Mouse (Mus musculus) heart, embryonic 14.5 days (tissue): ENCODE data around the gene Nkx2-3. TPM values are rescaled to one million over a fixed set of nuclear protein-coding genes. Genes with fewer than 3 reads are reported as not detected.
A peak's percentile ranks its signal among the peaks of the same experiment; 100 is the strongest.

Source experiments
- ATAC-seq: fragments of 200-750 bp; cut with Nextera tagmentation; 2 replicates; pipeline ENCODE4 v1.8.0; 2017; ENCODE audit warnings: low read depth, moderate TSS enrichment; ENCODE audit not compliant: insufficient number of reproducible peaks, insufficient read depth, low FRiP score
- H3K27ac ChIP-seq, 2 experiments: fragments of 200-500 bp in 1 of 2; fragments of 300-500 bp in 1 of 2; sonication (generic) in 1 of 2; replicated peaks in 1 of 2; 2 replicates each; pipeline ENCODE4 v1.5.1; 2012 to 2014; ENCODE audit warnings: low read depth in 2 of 2, low read length in 2 of 2, control low read depth in 1 of 2, mild to moderate bottlenecking in 1 of 2, mixed read lengths in 1 of 2; ENCODE audit not compliant: control insufficient read depth in 1 of 2, insufficient read depth in 1 of 2
- H3K27me3 ChIP-seq: fragments of 300-500 bp; sonication (generic); 2 replicates; pipeline ENCODE4 v1.6.1; 2014; ENCODE audit warnings: mild to moderate bottlenecking, low read length, control low read depth; ENCODE audit not compliant: control insufficient read depth, insufficient read depth
- H3K36me3 ChIP-seq: fragments of 300-500 bp; sonication (generic); 2 replicates; pipeline ENCODE4 v1.6.1; 2014; ENCODE audit warnings: mild to moderate bottlenecking, control low read depth, low read length, mixed read lengths; ENCODE audit not compliant: control insufficient read depth, insufficient read depth
- H3K4me1 ChIP-seq, 2 experiments: fragments of 200-500 bp in 1 of 2; fragments of 300-500 bp in 1 of 2; sonication (generic) in 1 of 2; 2 replicates each; pipeline ENCODE4 v1.6.1; 2012 to 2014; ENCODE audit warnings: low read length in 2 of 2, control low read depth in 1 of 2, mixed read lengths in 1 of 2; ENCODE audit not compliant: control insufficient read depth in 2 of 2, insufficient read depth in 2 of 2
- H3K4me2 ChIP-seq: fragments of 300-500 bp; sonication (generic); 2 replicates; pipeline ENCODE4 v1.6.1; 2014; ENCODE audit warnings: mild to moderate bottlenecking, low read length
- H3K4me3 ChIP-seq, 2 experiments: fragments of 200-500 bp in 1 of 2; fragments of 300-500 bp in 1 of 2; sonication (generic) in 1 of 2; 2 replicates each; pipeline ENCODE4 v1.5.1; 2012 to 2014; ENCODE audit warnings: low read length in 2 of 2, mild to moderate bottlenecking in 2 of 2, control low read depth in 1 of 2, low read depth in 1 of 2, moderate library complexity in 1 of 2; ENCODE audit not compliant: control insufficient read depth in 1 of 2, insufficient read depth in 1 of 2
- H3K9ac ChIP-seq: fragments of 300-500 bp; sonication (generic); 2 replicates; pipeline ENCODE4 v1.6.1; 2014; ENCODE audit warnings: mild to moderate bottlenecking, low read length
- H3K9me3 ChIP-seq: fragments of 300-500 bp; sonication (generic); 2 replicates; pipeline ENCODE4 v1.6.1; 2016; ENCODE audit warnings: low read length, control low read depth; ENCODE audit not compliant: control insufficient read depth
- WGBS: fragments of 180-500 bp; shearing (Covaris S2); extraction: QIAGEN DNeasy Blood & Tissue Kit; methylation state at CpG from one replicate; pipeline ENCODE4 v1.1.7; 2014; 5-methylcytosine and 5-hydroxymethylcytosine counted together
- polyA plus RNA-seq: library from polyadenylated mRNA; unstranded; fragments of >200 nt; fragmentation: Nextera tagmentation; extraction: Ambion mirVana; gene quantifications from 2 replicates; pipeline ENCODE4 v1.2.1, GENCODE M21; 2014

Nkx2-3 gene
- polyA plus RNA-seq, 1 experiment from 2014 or later = not detected

- no peaks in the 10 kb centered on the region for H3K36me3 ChIP-seq
- ATAC-seq = no peak
- peaks cover 96% of the 10 kb centered on the region for H3K27me3 ChIP-seq
- no peak overlapping the region for H3K4me3 ChIP-seq
- no peaks in the 10 kb centered on the region; a peak in 1 of 4 replicates for H3K4me1 ChIP-seq
- WGBS = under 1% methylated on average over 40 of the region's 40 CpGs
- no peak overlapping the region for H3K27ac ChIP-seq
- H3K4me2 ChIP-seq = 0 out of 2 replicates have a peak overlapping the region, but pooled peaks have one; percentile 11
- H3K9me3 ChIP-seq = no peaks in the 10 kb centered on the region
- no peak overlapping the region for H3K9ac ChIP-seq
Observed at GRCm38 (mm10) chr19:43606552-43607530, 5.3 kb upstream of the Nkx2-3 start.

- Histone ChIP-seq H3K27me3 (peaks cover 96% of the 10 kb centered on the region), H3K4me1 (no peaks in the 10 kb centered on the region; a peak in 1 of 4 replicates), H3K9ac (no peak overlapping the region), H3K4me2 (no peak overlapping the region), H3K9me3 (no peaks in the 10 kb centered on the region), H3K36me3 (no peaks in the 10 kb centered on the region), H3K4me3 (no peak overlapping the region), H3K27ac (no peak overlapping the region)
- ATAC-seq = no peak
- WGBS = 1% methylated on average over 11 of the region's 11 CpGs
Observed at GRCm38 (mm10) chr19:43607842-43608680, 4.1 kb upstream of the Nkx2-3 start.

GRCm38 (mm10) chr19:43608711-43609457, 3.2 kb upstream of the Nkx2-3 start:
- Histone ChIP-seq H3K4me1 (no peaks in the 10 kb centered on the region; a peak in 1 of 4 replicates), H3K9me3 (no peaks in the 10 kb centered on the region), H3K4me3 (no peak overlapping the region), H3K27me3 (peaks cover 95% of the 10 kb centered on the region), H3K27ac (no peak overlapping the region), H3K4me2 (no peak overlapping the region), H3K36me3 (no peaks in the 10 kb centered on the region), H3K9ac (no peak overlapping the region)
- ATAC-seq = no peak
- WGBS = 12% methylated on average over 8 of the region's 8 CpGs

- 5% methylated on average over 25 of the region's 25 CpGs for WGBS
- Histone ChIP-seq H3K4me1 (peaks cover 0 to 7% of the 10 kb centered on the region in 2 experiments; a peak in 3 of 4 replicates), H3K9me3 (no peaks in the 10 kb centered on the region), H3K4me3 (no peak overlapping the region), H3K27ac (no peak overlapping the region), H3K4me2 (no peak overlapping the region), H3K36me3 (no peaks in the 10 kb centered on the region), H3K27me3 (peaks cover 93% of the 10 kb centered on the region), H3K9ac (no peak overlapping the region)
- ATAC-seq = no peak
Observed at GRCm38 (mm10) chr19:43609458-43610330, 2.4 kb upstream of the Nkx2-3 start.

- H3K27me3 ChIP-seq = peaks cover 93% of the 10 kb centered on the region
- H3K36me3 ChIP-seq = no peaks in the 10 kb centered on the region
- no peak overlapping the region for H3K4me3 ChIP-seq
- no peak overlapping the region for H3K4me2 ChIP-seq
- H3K9me3 ChIP-seq = no peaks in the 10 kb centered on the region
- no peak for ATAC-seq
- no peak overlapping the region for H3K27ac ChIP-seq
- peaks cover 0 to 13% of the 10 kb centered on the region in 2 experiments; a peak in 3 of 4 replicates for H3K4me1 ChIP-seq
- H3K9ac ChIP-seq = no peak overlapping the region
- 1% methylated on average over 29 of the region's 32 CpGs for WGBS
Observed at GRCm38 (mm10) chr19:43610341-43610848, 1.7 kb upstream of the Nkx2-3 start.

- no peak for ATAC-seq
- no peak overlapping the region for H3K4me2 ChIP-seq
- peaks cover 2 to 19% of the 10 kb centered on the region in 2 experiments; a peak in 3 of 4 replicates for H3K4me1 ChIP-seq
- peaks cover 93% of the 10 kb centered on the region for H3K27me3 ChIP-seq
- no peak overlapping the region for H3K27ac ChIP-seq
- H3K36me3 ChIP-seq = no peaks in the 10 kb centered on the region
- no peak overlapping the region for H3K4me3 ChIP-seq
- H3K9ac ChIP-seq = no peak overlapping the region
- H3K9me3 ChIP-seq = no peaks in the 10 kb centered on the region
- 21% methylated on average over 8 of the region's 8 CpGs for WGBS
Observed at GRCm38 (mm10) chr19:43611110-43611509, 1.0 kb upstream of the Nkx2-3 start.
